Mouse (Mus musculus): Measurements from ENCODE around the gene Zik1. TPM values are rescaled to one million over a fixed set of nuclear protein-coding genes. Genes with fewer than 3 reads are reported as not detected.

Zik1 gene
- polyA plus RNA-seq (2021; fragmentation: Nextera tagmentation), result 5.0 and 5.4 TPM in 2 replicates
- long read RNA-seq, experiment 1, full-length matches to known transcripts, result 2 of 7 reads
- long read RNA-seq, experiment 1, partial matches to known transcripts, result 0 of 7 reads
- long read RNA-seq, experiment 1, other reads (novel, unspliced or antisense), result 5 of 7 reads
- long read RNA-seq, experiment 2, full-length matches to known transcripts, result 49 of 56 reads
- long read RNA-seq, experiment 2, partial matches to known transcripts, result 0 of 56 reads
- long read RNA-seq, experiment 2, other reads (novel, unspliced or antisense), result 7 of 56 reads

GRCm38 (mm10) chr7:10494786-10495521, at the start of gene Zik1:
Gene Zik1 (minus strand): TSS chr7:10495394.

GRCm38 (mm10) chr7:10443031-10443430, 52.2 kb downstream of the Zik1 start, which contains the start of gene Vmn1r67:
Gene Vmn1r67 (plus strand): TSS chr7:10443331.

Other genes starting within 250 kb of the Zik1 start
- gene Vmn1r66, start 217.4 kb downstream of the Zik1 start, polyA plus RNA-seq (2021; fragmentation: Nextera tagmentation), result not detected in 2 replicates
- not detected in 2 replicates for gene Vmn1r67, start 52.1 kb downstream of the Zik1 start, polyA plus RNA-seq (2021; fragmentation: Nextera tagmentation)
- gene Vmn1r68, start 63.1 kb upstream of the Zik1 start, polyA plus RNA-seq (2021; fragmentation: Nextera tagmentation), result not detected in 2 replicates
- not detected in 2 replicates for gene Vmn1r69, start 118.3 kb upstream of the Zik1 start, polyA plus RNA-seq (2021; fragmentation: Nextera tagmentation)
- gene Vmn1r70, start 136.1 kb upstream of the Zik1 start, polyA plus RNA-seq (2021; fragmentation: Nextera tagmentation), result not detected in 2 replicates
- not detected in 2 replicates for gene Nlrp4b, start 192.4 kb upstream of the Zik1 start, polyA plus RNA-seq (2021; fragmentation: Nextera tagmentation)